Mouse (Mus musculus) liver, embryonic 14.5 days (tissue): ENCODE measurements around the gene Gm9821. TPM values are rescaled to one million over a fixed set of nuclear protein-coding genes. Genes with fewer than 3 reads are reported as not detected.

Source experiments
- ATAC-seq: fragments of 200-750 bp; cut with Nextera tagmentation; 2 replicates; pipeline ENCODE4 v1.8.0; 2017; ENCODE audit warnings: moderate number of reproducible peaks, mild to moderate bottlenecking, moderate library complexity; ENCODE audit not compliant: insufficient read depth
- DNase-seq, 3 experiments: peaks; one replicate each; pipeline ENCODE4 v3.0.0-alpha.2; 2012 to 2013; ENCODE audit warnings: low read depth in 3 of 3, low spot score in 3 of 3
- H3K27ac ChIP-seq: fragments of 300-500 bp; sonication (generic); 2 replicates; pipeline ENCODE4 v1.5.1; 2014; ENCODE audit warnings: moderate library complexity, mild to moderate bottlenecking, control low read depth, inconsistent platforms
- H3K27me3 ChIP-seq: fragments of 300-500 bp; sonication (generic); 2 replicates; pipeline ENCODE4 v1.6.1; 2014; ENCODE audit warnings: mild to moderate bottlenecking, low read length, moderate library complexity; ENCODE audit not compliant: control insufficient read depth, insufficient read depth
- H3K36me3 ChIP-seq: fragments of 300-500 bp; sonication (generic); replicated peaks from 2 replicates; pipeline ENCODE4 v1.6.1; 2014; ENCODE audit warnings: low read depth; ENCODE audit not compliant: control insufficient read depth, insufficient read depth
- H3K4me1 ChIP-seq, 2 experiments: fragments of 200-500 bp in 1 of 2; fragments of 300-500 bp in 1 of 2; sonication (generic) in 1 of 2; replicated peaks; 2 replicates each; pipeline ENCODE4 v1.6.1; 2012 to 2014; ENCODE audit warnings: antibody characterized with exemption in 1 of 2, inconsistent platforms in 1 of 2, low read length in 1 of 2; ENCODE audit not compliant: control insufficient read depth in 2 of 2, insufficient read depth in 2 of 2
- H3K4me2 ChIP-seq: fragments of 300-500 bp; sonication (generic); 2 replicates; pipeline ENCODE4 v1.6.1; 2014; ENCODE audit warnings: low read depth, mild to moderate bottlenecking, control low read depth, moderate library complexity
- H3K4me3 ChIP-seq, 2 experiments: fragments of 200-500 bp in 1 of 2; fragments of 300-500 bp in 1 of 2; sonication (generic) in 1 of 2; 2 replicates each; pipeline ENCODE4 v1.5.1; 2012 to 2014; ENCODE audit warnings: low read depth in 2 of 2, low read length in 2 of 2, mild to moderate bottlenecking in 2 of 2, control low read depth in 1 of 2, inconsistent platforms in 1 of 2, moderate library complexity in 1 of 2; ENCODE audit not compliant: insufficient read depth in 1 of 2
- H3K9ac ChIP-seq: fragments of 300-500 bp; sonication (generic); replicated peaks from 2 replicates; pipeline ENCODE4 v1.6.1; 2014; ENCODE audit warnings: mild to moderate bottlenecking, control low read depth, moderate library complexity
- H3K9me3 ChIP-seq: fragments of 300-500 bp; sonication (generic); 2 replicates; pipeline ENCODE4 v1.6.1; 2016; ENCODE audit warnings: low read length, mixed read lengths; ENCODE audit not compliant: control insufficient read depth
- CTCF ChIP-seq: IDR thresholded peaks from 2 replicates; pipeline ENCODE4 v1.5.1; 2016; ENCODE audit warnings: antibody characterized with exemption, low read depth, control low read depth
- EP300 ChIP-seq: IDR thresholded peaks from 2 replicates; pipeline ENCODE4 v1.6.1; 2016; ENCODE audit warnings: antibody characterized with exemption, low read depth
- WGBS: fragments of 180-500 bp; shearing (Covaris S2); extraction: QIAGEN DNeasy Blood & Tissue Kit; methylation state at CpG from one replicate; pipeline ENCODE4 v1.1.7; 2014; ENCODE audit not compliant: insufficient replicate concordance; 5-methylcytosine and 5-hydroxymethylcytosine counted together
- polyA plus RNA-seq, 2 experiments: library from polyadenylated mRNA; depleted of rRNA in 1 of 2; stranded (reverse) in 1 of 2; unstranded in 1 of 2; fragments of >200 nt; fragmentation: Nextera tagmentation in 1 of 2; extraction: Ambion mirVana in 1 of 2; gene quantifications; 2 replicates each; pipeline versions ENCODE4 v1.2.1 to v1.2.3; 2012 to 2014

Gm9821 gene
- polyA plus RNA-seq, 2 experiments = 0.01 to 0.63 TPM

DNA sequence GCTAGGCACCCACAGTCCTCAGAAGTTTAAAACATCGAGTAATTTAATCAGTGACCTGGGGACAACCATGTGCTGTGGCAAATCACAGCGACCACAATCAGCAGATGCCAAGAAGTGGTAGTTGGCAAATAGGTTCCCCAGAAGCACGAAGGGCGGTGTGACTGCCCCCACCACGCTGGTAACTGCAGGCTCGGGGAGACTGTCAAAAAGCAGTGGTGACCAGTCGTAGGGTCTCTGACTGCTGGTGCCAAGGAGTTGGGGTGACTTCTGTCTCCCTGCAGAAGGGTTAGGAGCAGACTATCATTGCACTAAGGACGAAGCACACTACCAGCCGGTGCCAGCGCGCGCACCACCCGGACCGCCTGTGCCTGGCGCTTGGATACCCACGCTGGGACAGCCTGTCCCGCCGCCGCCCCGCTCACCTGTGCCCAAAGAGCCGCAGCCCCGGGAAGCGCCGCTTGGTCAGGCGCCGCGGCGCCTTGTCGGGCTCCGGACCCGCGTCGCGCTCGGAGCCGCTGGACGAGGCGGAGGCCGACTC lies 17.4 kb downstream of the Gm9821 start:
- Histone ChIP-seq H3K4me2 (peak overlapping the region; percentile 86), H3K9ac (peak overlapping the region; percentile 76), H3K27me3 (peaks cover 8% of the 10 kb centered on the region), H3K36me3 (peaks cover 3% of the 10 kb centered on the region; the same call in 1 of the 2 replicates), H3K9me3 (no peaks in the 10 kb centered on the region), H3K27ac (peak overlapping the region; percentile 24; the same call in 1 of the 2 replicates), H3K4me3 (peak overlapping the region; percentile 68 to 73), H3K4me1 (peaks cover 30 to 50% of the 10 kb centered on the region in 2 experiments)
- DNase-seq (no peak), ATAC-seq (peak; percentile 27)
- no peak for TF ChIP-seq CTCF
- TF ChIP-seq EP300 = no peak
- WGBS = under 1% methylated on average over 39 of the region's 39 CpGs

DNA sequence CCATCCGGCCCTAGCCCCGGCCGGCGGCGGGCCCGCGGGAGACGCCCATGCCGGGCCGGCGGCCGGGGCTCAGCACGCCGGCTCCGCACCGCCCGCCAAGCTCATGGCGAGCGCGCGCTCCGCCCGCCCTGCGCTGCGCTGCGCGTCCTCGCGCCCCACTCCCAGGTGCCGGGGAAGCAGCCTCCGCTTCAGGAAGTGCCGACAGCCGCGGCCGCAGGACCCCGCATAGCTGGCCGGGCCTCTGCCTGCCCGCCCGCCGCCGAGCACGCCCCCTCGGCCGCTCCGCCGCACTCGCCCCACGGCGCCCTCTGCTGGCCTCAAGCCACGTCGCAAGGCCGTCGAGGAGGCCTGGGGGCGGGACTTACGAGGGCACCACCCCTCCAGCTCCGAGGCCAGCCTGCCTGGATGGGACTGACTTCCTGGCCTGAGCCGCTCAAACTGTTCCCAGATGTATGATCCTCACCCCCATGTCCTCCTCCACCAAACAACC lies 18.0 kb downstream of the Gm9821 start:
- Histone ChIP-seq H3K4me1 (peaks cover 30 to 46% of the 10 kb centered on the region in 2 experiments), H3K27ac (peak overlapping the region; percentile 24; the same call in 1 of the 2 replicates), H3K36me3 (peaks cover 3% of the 10 kb centered on the region; the same call in 1 of the 2 replicates), H3K9ac (peak overlapping the region; percentile 76), H3K27me3 (peaks cover 8% of the 10 kb centered on the region), H3K4me2 (peak overlapping the region; percentile 86), H3K4me3 (peak overlapping the region; percentile 68 to 73), H3K9me3 (no peaks in the 10 kb centered on the region)
- DNase-seq (peak; percentile 73 to 82 (median 76)), ATAC-seq (peak; percentile 91)
- peak; percentile 89 for TF ChIP-seq CTCF
- no peak for TF ChIP-seq EP300
- WGBS = 1% methylated on average over 57 of the region's 57 CpGs

GRCm38 (mm10) chr2:91964610-91965204 lies 19.2 kb downstream of the Gm9821 start:
- no peak for TF ChIP-seq EP300
- no peak for TF ChIP-seq CTCF

GRCm38 (mm10) chr2:91965417-91965816 lies 19.9 kb downstream of the Gm9821 start:
- H3K4me2 ChIP-seq = peak overlapping the region; percentile 39
- TF ChIP-seq CTCF = no peak
- no peak for TF ChIP-seq EP300
- H3K9me3 ChIP-seq = no peaks in the 10 kb centered on the region
- H3K27ac ChIP-seq = no peak overlapping the region
- ATAC-seq (no peak), DNase-seq (no peak)
- H3K4me1 ChIP-seq = peaks cover 16 to 30% of the 10 kb centered on the region in 2 experiments
- H3K27me3 ChIP-seq = peaks cover 8% of the 10 kb centered on the region
- peaks cover 2% of the 10 kb centered on the region; the same call in 1 of the 2 replicates for H3K36me3 ChIP-seq
- peak overlapping the region; percentile 34 to 44 for H3K4me3 ChIP-seq
- no peak overlapping the region; the same call in 1 of the 2 replicates for H3K9ac ChIP-seq
- 5% methylated on average over 20 of the region's 20 CpGs for WGBS

More at GRCm38 (mm10) chr2:91964610-91965204, 19.2 kb downstream of the Gm9821 start:
- H3K27ac ChIP-seq = no peak overlapping the region
- H3K4me3 ChIP-seq = peak overlapping the region; percentile 34 to 44
- ATAC-seq = no peak
- no peaks in the 10 kb centered on the region for H3K9me3 ChIP-seq
- DNase-seq = no peak
- 23% methylated on average over 3 of the region's 3 CpGs for WGBS
- peak overlapping the region; percentile 39 for H3K4me2 ChIP-seq
- H3K36me3 ChIP-seq = peaks cover 3% of the 10 kb centered on the region; the same call in 1 of the 2 replicates
- no peak overlapping the region for H3K9ac ChIP-seq
- peaks cover 8% of the 10 kb centered on the region for H3K27me3 ChIP-seq
- H3K4me1 ChIP-seq = peaks cover 18 to 35% of the 10 kb centered on the region in 2 experiments

GRCm38 (mm10) chr2:91966367-91966766 lies 20.9 kb downstream of the Gm9821 start:
- H3K9ac ChIP-seq = no peak overlapping the region
- peaks cover 12 to 28% of the 10 kb centered on the region in 2 experiments for H3K4me1 ChIP-seq
- ATAC-seq = no peak
- WGBS = 50% methylated on average over 5 of the region's 5 CpGs
- H3K4me2 ChIP-seq = no peak overlapping the region
- H3K9me3 ChIP-seq = no peaks in the 10 kb centered on the region
- H3K27me3 ChIP-seq = peaks cover 18% of the 10 kb centered on the region
- DNase-seq = no peak
- no peak overlapping the region for H3K4me3 ChIP-seq
- no peaks in the 10 kb centered on the region for H3K36me3 ChIP-seq
- no peak for TF ChIP-seq CTCF
- TF ChIP-seq EP300 = no peak
- H3K27ac ChIP-seq = no peak overlapping the region
